Mouse (Mus musculus): ENCODE data around the gene Slc25a21.

DNA sequence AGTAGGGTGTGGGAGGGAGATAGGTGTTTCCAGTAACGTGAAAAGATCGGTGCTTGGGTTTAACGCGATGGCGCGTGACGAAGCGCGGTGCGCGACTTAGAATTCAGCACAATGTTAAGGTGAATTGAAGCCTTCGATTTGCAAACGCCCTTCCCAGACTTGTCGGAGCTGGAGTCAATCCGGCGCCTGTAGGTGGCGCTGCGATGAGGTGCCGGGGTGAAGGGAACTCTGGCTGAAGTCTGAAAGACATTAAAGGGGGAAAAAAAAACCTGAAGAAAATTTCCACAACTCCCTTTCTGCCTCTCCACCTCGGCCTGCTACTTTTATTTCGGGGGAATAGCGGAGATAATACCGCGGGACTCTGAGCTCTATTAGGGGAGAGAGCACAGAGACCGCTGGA lies 507.5 kb downstream of the Slc25a21 start:
- TF ChIP-seq MAFK (IDR thresholded peaks at IDR 0.05; ENCODE audit: insufficient read depth, low read depth, low read length) (no peak), ZNF384 (IDR thresholded peaks at IDR 0.05; ENCODE audit: low read depth, low read length) (no peak), HCFC1 (IDR thresholded peaks at IDR 0.05; ENCODE audit: borderline replicate concordance, insufficient read depth, low read length) (no peak), ZC3H11A (IDR thresholded peaks at IDR 0.05; ENCODE audit: borderline replicate concordance, low read depth, low read length) (no peak), CHD2 (IDR thresholded peaks at IDR 0.05; ENCODE audit: low read depth, low read length) (no peak)
